Mouse (Mus musculus): Measurements from ENCODE around the gene Aars2. TPM values are rescaled to one million over a fixed set of nuclear protein-coding genes. Genes with fewer than 3 reads are reported as not detected.

Aars2 gene
- total RNA-seq, 2 experiments from 2014 or later: 17.6 to 22.6 TPM

GRCm38 (mm10) chr17:45499516-45499915, 7.1 kb upstream of the Aars2 start:
- no peak for DNase-seq

GRCm38 (mm10) chr17:45500981-45501380, 5.7 kb upstream of the Aars2 start:
- no peak for DNase-seq

DNA sequence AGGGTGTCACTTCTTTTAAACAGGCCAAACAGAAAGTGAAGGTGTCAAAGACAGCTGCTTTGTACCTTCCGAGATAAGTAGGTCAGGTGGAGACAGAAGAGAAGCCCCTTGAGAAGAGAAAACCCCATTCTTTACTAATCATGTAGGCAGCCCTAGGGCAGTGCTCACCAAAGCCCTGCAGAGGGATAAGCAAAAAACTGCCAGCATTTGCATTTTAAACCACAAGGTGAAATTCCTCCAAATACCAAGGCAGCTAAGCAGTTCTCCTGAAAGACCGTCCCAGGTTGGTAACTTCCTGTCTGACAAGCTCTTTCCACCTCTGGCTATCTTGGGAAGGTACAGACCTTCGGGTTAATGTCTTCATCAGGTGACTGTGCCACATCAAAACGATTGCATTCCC, 4.3 kb upstream of the Aars2 start:
- no peak for DNase-seq

DNA sequence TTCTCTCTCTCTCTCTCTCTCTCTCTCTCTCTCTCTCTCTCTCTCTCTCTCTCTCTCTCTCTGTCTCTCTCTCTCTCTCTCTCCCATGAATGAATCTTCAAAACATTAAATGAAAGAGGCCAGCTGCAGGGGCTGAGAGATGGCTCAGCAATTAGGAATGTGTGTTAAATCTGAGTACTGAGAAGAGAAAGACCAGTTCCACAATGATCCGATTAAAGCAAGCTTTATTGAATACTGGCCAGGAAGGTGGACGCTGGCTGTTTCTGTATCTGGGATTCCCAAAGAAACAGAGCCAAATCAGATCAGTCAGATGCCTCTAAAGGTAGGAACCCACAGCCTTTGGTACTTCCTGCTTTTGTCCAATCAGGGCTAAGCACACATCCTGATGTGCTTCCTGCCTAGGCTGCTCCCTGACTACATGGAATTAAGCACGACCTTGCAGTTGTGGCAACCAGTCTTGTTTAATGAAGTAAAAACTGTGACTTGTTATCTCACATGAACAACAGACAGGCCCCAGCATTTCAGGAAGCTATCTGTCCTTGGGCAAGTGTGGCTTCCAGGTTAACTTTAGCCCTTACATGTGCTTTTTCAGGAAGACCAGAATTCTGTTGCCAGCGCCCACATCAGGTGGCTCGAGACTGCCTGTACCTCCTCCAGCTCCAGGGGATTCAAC, 3.2 kb upstream of the Aars2 start:
- no peak for DNase-seq

DNA sequence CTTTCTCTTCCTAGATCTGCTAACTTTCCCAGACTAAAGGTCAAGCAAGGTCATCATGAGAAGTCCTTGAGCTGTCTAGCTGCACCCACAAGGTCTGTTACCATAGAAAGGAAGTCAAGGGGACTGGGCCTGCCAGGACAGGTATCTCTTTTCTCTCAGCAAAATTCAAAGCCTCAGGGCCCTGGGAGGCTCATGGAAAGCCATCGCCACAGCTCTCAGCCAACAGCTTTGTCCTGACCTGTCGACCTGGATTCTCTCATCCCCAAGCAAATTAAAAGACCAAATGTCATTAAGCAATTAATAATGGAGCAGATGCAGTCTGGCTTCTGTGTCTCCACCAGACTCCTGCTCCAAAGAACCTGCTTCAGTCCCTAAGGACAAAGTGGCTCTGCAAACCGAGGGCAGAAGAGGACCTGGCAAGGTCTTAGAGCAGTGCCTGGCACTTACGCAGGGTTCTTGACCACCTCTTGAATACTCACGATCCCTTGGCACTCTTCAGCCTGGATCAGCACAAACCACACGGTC, 638 bp upstream of the Aars2 start:
- no peak for DNase-seq

- no peak for DNase-seq
Observed at GRCm38 (mm10) chr17:45510871-45511270, 4.2 kb downstream of the Aars2 start.

- no peak for DNase-seq
Observed at GRCm38 (mm10) chr17:45511757-45512156, 5.1 kb downstream of the Aars2 start.

DNA sequence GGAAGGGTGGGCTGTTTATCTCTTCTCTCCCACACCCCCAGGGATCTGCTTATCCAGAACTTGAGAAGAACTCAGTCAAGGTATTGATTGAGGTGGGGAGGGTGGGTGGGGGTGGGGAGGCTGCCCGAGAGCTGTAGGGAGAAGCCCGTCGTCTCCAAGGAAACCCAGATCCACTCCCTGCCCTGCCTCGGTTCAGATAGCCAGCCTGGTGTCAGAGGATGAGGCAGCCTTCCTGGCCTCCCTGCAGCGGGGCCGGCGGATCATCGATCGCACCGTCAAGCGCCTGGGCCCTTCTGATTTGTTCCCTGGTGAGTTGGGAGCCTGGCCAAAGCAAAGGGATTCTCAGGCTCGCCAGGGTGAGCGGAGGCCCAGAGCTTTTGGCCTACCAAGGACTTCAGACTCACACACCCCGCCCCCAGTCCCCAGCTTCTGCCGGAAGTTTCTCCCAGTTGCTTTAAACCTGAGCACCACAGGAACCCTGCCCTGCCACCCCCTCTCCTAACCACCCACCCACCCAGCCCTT, 8.6 kb downstream of the Aars2 start:
- DNase-seq: no peak

- no peak for DNase-seq
Observed at GRCm38 (mm10) chr17:45515806-45516205, 9.2 kb downstream of the Aars2 start.

DNA sequence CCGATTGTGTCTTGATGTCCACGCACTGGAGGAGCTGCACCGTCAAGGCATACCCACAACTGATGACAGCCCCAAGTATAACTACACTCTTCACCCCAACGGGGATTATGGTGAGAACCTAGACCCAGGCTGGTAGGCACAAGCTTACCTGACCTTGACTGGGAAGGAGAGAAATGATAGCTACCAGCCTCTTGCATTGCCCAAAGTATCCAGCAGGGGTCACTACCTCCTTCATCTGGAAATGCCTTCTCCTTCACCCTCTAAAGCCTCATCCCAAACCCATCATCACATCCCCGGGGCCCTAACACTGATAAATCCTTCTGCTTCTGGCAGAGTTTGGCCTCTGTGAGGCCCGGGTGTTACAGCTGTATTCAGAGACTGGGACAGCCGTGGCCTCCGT, 9.8 kb downstream of the Aars2 start:
- peak; percentile 85 for DNase-seq

- no peak for DNase-seq
Observed at GRCm38 (mm10) chr17:45517135-45517534, 10.5 kb downstream of the Aars2 start.

GRCm38 (mm10) chr17:45517549-45518215, 11.0 kb downstream of the Aars2 start:
- DNase-seq: no peak

DNA sequence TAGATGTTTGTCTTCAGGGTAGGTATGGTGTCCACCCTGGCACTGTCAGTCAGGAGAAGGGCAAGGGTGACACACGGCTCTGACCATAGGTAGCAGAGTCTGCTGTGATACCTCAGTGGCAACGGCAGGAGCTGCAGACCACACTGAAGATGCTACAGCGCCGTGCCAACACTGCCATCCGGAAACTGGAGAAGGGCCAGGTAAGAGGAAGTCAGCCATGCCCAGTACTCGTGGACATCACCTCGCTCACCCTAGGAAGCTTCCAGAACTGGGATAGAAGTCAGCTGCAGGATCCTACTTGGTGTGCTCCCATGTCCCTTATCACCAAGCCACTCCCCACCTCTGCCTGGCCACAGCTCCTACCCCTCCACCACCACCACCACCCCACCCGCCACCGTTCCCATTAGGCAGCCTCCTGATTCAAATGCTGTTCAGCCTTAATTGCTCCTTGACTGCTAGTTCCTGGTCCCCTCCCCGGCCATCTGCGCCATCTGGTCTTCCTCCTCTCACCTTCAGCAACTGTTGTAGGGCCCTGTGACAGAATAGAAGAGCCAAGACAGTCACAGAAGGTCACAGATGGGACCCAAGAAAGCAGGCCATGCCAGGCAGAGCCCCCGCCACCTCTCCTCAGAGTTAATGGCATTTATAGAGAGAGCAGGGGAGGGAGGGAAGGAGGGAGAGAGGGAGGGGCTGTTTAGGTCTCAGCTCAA, 12.3 kb downstream of the Aars2 start:
- no peak for DNase-seq

DNA sequence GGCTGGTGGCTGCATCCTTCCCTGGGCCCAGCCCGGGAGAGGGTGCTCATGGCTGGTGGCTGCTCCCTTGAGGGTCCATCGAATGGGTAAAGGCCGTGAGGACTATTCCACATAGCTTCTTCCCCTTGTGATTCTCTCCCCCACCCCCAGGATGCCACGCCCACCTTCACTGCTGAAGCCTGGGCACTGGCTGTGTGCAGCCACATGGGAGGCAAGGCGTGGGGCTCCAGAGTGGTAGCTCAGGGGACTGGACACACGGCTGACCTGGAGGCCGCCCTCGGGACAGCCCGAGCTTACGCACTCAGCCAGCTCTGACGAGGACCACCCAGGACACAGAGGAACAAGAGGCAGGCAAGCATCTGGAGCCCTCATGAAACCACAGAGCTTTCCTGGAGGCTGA, 13.5 kb downstream of the Aars2 start:
- DNase-seq: no peak

- DNase-seq: no peak
Observed at GRCm38 (mm10) chr17:45523263-45523662, 16.6 kb downstream of the Aars2 start, which contains the start of gene Tcte1. Gene Tcte1, plus strand, starts transcription at chr17:45523434.

DNA sequence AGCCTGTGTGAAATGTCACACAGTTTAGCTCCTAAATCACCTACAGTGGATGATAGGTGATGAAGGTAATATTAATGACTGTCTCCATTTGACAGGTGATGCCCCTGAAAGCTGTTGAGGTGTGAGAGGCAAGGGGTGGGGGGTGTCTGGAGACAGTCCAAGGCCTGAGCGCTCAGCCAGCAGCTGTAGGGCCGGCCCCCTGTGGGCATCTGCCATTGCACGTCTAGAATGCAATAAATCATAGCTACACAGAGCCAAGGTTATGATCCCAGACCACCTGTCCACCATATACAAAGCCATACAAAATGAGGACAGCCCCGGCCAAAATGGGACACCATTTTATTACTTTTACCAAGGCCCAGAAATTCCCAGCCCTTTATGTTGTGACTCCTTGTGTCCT, 18.3 kb downstream of the Aars2 start:
- DNase-seq: no peak

GRCm38 (mm10) chr17:45526571-45526970, 19.9 kb downstream of the Aars2 start:
- no peak for DNase-seq

DNA sequence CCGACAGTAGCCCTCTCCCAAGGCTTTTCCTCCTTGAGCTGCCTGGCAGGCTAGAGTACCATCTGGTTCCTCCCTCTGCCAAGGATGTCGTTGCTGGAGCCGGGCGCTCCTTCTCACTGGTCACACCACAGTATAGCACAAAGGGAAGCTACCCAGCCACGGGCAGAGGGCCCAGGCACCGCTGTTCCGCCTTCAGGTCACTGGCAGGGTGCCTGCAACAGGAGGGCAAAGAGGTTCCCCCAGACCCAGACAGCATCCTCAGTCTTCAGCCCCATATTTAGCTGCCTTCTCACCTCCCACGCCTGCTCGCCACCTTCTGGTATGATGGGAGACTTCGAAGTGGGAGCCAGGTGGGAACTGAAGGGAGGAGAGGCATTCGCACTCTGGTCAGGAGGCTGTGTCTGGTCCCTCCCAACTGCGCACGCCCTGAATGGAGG, 23.7 kb downstream of the Aars2 start:
- no peak for DNase-seq

DNA sequence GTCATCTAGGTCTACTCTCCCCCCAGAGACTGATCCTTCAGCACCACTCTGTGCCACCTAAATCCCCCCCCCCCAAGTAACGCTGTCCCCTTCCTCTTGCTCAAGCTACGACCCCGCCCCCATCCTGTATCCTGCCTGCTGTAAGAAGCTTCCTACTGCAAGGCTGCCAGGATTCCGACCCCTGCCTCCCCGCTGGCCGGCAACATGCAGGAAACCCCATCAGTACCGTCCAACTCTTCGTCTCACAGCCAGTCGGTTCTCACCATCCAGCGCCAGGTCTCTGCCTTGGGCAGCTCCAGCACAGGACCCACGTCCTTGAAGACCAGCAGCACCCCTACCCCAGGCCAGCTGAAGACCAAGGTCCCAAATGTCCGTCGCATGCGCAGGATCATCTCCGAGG, 26.3 kb downstream of the Aars2 start:
- no peak for DNase-seq

DNA sequence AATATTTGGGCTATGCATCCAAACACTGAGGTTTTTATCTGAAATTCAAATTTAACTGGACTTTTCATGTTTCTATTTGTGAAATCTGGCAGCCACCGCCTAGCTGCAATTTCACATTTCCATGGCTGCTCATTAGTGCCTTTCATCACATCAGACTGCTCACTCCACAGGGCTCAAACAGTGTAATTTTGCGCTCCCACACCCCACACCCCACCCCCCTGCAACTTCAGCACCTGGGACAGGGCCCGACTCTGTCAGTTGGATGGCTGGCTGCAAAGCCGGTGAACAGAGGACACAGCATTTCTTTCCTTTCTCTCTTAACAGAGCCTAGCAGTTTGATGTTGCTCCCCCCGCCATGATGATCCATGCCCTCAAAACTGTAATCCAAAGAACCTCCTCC, 29.6 kb downstream of the Aars2 start:
- peak; percentile 70 for DNase-seq

DNA sequence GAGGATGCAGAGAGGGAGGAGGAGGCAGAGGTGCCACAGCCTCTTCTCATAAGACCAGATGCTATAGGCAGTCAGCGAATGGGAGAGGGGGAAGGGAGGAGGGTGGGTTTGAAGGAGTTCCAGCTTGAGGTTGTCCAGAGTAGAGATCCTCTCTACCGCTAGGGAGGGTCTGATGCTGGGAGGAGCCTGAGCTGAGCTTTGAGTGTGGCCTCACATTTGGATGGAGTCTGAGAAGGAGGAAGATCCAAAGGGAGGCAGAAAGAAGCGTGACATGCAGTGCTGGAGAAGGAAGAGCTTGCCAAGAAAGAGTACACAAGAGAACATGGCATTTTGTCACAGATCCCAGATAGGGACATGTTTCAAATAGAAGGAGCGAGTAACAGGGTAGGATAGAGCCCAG, 31.8 kb downstream of the Aars2 start:
- no peak for DNase-seq

DNA sequence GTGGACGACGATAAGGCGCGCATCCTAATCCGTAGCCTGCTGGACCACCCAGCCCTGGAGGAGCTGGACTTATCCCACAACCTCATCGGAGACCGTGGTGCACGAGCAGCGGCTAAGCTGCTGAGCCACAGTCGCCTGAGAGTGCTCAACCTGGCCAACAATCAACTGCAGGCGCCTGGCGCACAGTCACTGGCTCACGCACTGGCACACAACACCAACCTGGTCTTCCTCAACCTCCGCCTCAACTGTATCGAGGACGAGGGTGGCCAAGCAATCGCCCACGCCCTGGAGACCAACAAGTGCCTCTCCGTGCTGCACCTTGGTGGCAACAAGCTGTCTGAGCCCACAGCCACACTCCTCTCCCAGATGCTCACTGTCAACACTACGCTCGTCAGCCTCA, 33.0 kb downstream of the Aars2 start:
- no peak for DNase-seq

GRCm38 (mm10) chr17:45542129-45542528, 35.5 kb downstream of the Aars2 start:
- DNase-seq: no peak
